Mouse (Mus musculus) stomach, embryonic 14.5 days (tissue): ENCODE measurements around the gene Chrm4. TPM values are rescaled to one million over a fixed set of nuclear protein-coding genes. Genes with fewer than 3 reads are reported as not detected.

Source experiments
- ATAC-seq: fragments of 200-750 bp; cut with Nextera tagmentation; 2 replicates; pipeline ENCODE4 v1.8.0; 2017; ENCODE audit warnings: low read depth, moderate TSS enrichment; ENCODE audit not compliant: insufficient number of reproducible peaks, insufficient read depth, low FRiP score
- H3K27ac ChIP-seq: fragments of 300-500 bp; sonication (generic); 2 replicates; pipeline ENCODE4 v1.5.1; 2014; ENCODE audit warnings: mild to moderate bottlenecking, low read length, moderate library complexity, mixed read lengths
- H3K27me3 ChIP-seq: fragments of 300-500 bp; sonication (generic); 2 replicates; pipeline ENCODE4 v1.6.1; 2014; ENCODE audit warnings: low read length, control low read depth, mixed read lengths; ENCODE audit not compliant: control insufficient read depth, insufficient read depth
- H3K36me3 ChIP-seq: fragments of 300-500 bp; sonication (generic); 2 replicates; pipeline ENCODE4 v1.6.1; 2014; ENCODE audit warnings: mild to moderate bottlenecking, control low read depth, low read length, moderate library complexity, mixed read lengths; ENCODE audit not compliant: control insufficient read depth, insufficient read depth
- H3K4me1 ChIP-seq: fragments of 300-500 bp; sonication (generic); 2 replicates; pipeline ENCODE4 v1.6.1; 2014; ENCODE audit warnings: low read length, control low read depth, mixed read lengths; ENCODE audit not compliant: control insufficient read depth, insufficient read depth
- H3K4me2 ChIP-seq: fragments of 300-500 bp; sonication (generic); replicated peaks from 2 replicates; pipeline ENCODE4 v1.6.1; 2014; ENCODE audit warnings: low read depth, low read length, control low read depth
- H3K4me3 ChIP-seq: fragments of 300-500 bp; sonication (generic); 2 replicates; pipeline ENCODE4 v1.5.1; 2014; ENCODE audit warnings: low read depth, low read length, control low read depth
- H3K9ac ChIP-seq: fragments of 300-500 bp; sonication (generic); replicated peaks from 2 replicates; pipeline ENCODE4 v1.6.1; 2014; ENCODE audit warnings: low read depth, mild to moderate bottlenecking, control low read depth, low read length, moderate library complexity, mixed read lengths
- H3K9me3 ChIP-seq: fragments of 300-500 bp; sonication (generic); 2 replicates; pipeline ENCODE4 v1.6.1; 2016; ENCODE audit warnings: low read depth, low read length, control low read depth; ENCODE audit not compliant: control insufficient read depth
- WGBS: fragments of 180-500 bp; shearing (Covaris S2); extraction: QIAGEN DNeasy Blood & Tissue Kit; methylation state at CpG from one replicate; pipeline ENCODE4 v1.1.7; 2014; 5-methylcytosine and 5-hydroxymethylcytosine counted together
- polyA plus RNA-seq: library from polyadenylated mRNA; unstranded; fragments of >200 nt; fragmentation: Nextera tagmentation; extraction: Ambion mirVana; gene quantifications from 2 replicates; pipeline ENCODE4 v1.2.1, GENCODE M21; 2014

The Chrm4 gene
- polyA plus RNA-seq, 1 experiment from 2014 or later, result not detected

DNA sequence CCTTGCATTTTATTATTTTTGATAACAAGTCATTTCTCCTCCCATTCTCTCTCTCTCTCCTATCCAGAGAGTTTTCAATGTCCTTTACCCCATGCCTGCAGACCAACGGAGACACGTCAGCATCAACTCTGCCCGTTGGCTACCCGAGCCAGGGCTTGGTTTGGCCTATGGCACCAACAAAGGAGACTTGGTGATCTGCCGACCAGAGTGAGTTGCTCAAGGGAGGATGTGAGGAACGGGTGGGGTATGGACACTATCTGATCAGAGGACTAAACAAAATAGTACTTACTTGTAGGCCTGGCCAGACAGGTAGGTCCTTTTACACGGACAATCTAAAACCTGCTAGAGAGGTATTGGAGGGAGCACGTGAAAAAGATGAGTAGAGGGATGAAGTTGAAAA lies 26.6 kb upstream of the Chrm4 start:
- Histone ChIP-seq H3K9ac (no peak overlapping the region), H3K4me3 (no peak overlapping the region), H3K27me3 (no peaks in the 10 kb centered on the region), H3K27ac (no peak overlapping the region), H3K9me3 (no peaks in the 10 kb centered on the region), H3K4me2 (no peak overlapping the region), H3K4me1 (no peaks in the 10 kb centered on the region), H3K36me3 (peaks cover 13% of the 10 kb centered on the region; the same call in 1 of the 2 replicates)
- WGBS, result 91% methylated on average over 8 of the region's 8 CpGs
- ATAC-seq, result no peak

GRCm38 (mm10) chr2:91902336-91902735 lies 24.7 kb upstream of the Chrm4 start:
- Histone ChIP-seq H3K4me1 (no peaks in the 10 kb centered on the region), H3K9me3 (no peaks in the 10 kb centered on the region), H3K36me3 (peaks cover 13% of the 10 kb centered on the region; the same call in 1 of the 2 replicates), H3K27ac (no peak overlapping the region), H3K4me3 (no peak overlapping the region), H3K9ac (no peak overlapping the region), H3K4me2 (no peak overlapping the region), H3K27me3 (no peaks in the 10 kb centered on the region)
- no peak for ATAC-seq
- 73% methylated on average over 5 of the region's 5 CpGs for WGBS

- H3K4me3 ChIP-seq, result no peak overlapping the region
- 84% methylated on average over 3 of the region's 3 CpGs for WGBS
- no peak overlapping the region for H3K27ac ChIP-seq
- no peaks in the 10 kb centered on the region for H3K4me1 ChIP-seq
- H3K36me3 ChIP-seq, result peaks cover 12% of the 10 kb centered on the region; the same call in 1 of the 2 replicates
- no peak for ATAC-seq
- H3K4me2 ChIP-seq, result no peak overlapping the region
- H3K9me3 ChIP-seq, result no peaks in the 10 kb centered on the region
- H3K27me3 ChIP-seq, result no peaks in the 10 kb centered on the region
- H3K9ac ChIP-seq, result no peak overlapping the region
Measured at GRCm38 (mm10) chr2:91903171-91903925, 23.7 kb upstream of the Chrm4 start.

GRCm38 (mm10) chr2:91904618-91905307 lies 22.3 kb upstream of the Chrm4 start:
- no peaks in the 10 kb centered on the region for H3K27me3 ChIP-seq

GRCm38 (mm10) chr2:91906141-91906540 lies 20.9 kb upstream of the Chrm4 start:
- Histone ChIP-seq H3K4me2 (no peak overlapping the region), H3K27me3 (no peaks in the 10 kb centered on the region), H3K27ac (no peak overlapping the region), H3K9ac (no peak overlapping the region), H3K36me3 (peaks cover 25% of the 10 kb centered on the region), H3K4me3 (no peak overlapping the region), H3K4me1 (no peaks in the 10 kb centered on the region), H3K9me3 (no peaks in the 10 kb centered on the region)
- ATAC-seq, result no peak
- 87% methylated on average over 2 of the region's 2 CpGs for WGBS

More at GRCm38 (mm10) chr2:91904618-91905307, 22.3 kb upstream of the Chrm4 start:
- no peak overlapping the region for H3K9ac ChIP-seq
- H3K27ac ChIP-seq, result no peak overlapping the region
- 73% methylated on average over 5 of the region's 5 CpGs for WGBS
- H3K4me2 ChIP-seq, result no peak overlapping the region
- no peaks in the 10 kb centered on the region for H3K9me3 ChIP-seq
- H3K4me3 ChIP-seq, result no peak overlapping the region
- H3K4me1 ChIP-seq, result no peaks in the 10 kb centered on the region
- H3K36me3 ChIP-seq, result peaks cover 18% of the 10 kb centered on the region; the same call in 1 of the 2 replicates
- no peak for ATAC-seq

GRCm38 (mm10) chr2:91912616-91913015 lies 14.4 kb upstream of the Chrm4 start:
- WGBS, result 55% methylated on average over 3 of the region's 3 CpGs
- Histone ChIP-seq H3K4me2 (no peak overlapping the region), H3K4me3 (no peak overlapping the region), H3K4me1 (no peaks in the 10 kb centered on the region), H3K27me3 (no peaks in the 10 kb centered on the region), H3K27ac (no peak overlapping the region), H3K9me3 (no peaks in the 10 kb centered on the region), H3K9ac (no peak overlapping the region), H3K36me3 (peaks cover 64% of the 10 kb centered on the region)
- no peak for ATAC-seq

- ATAC-seq, result no peak
- H3K27ac ChIP-seq, result no peak overlapping the region
- no peak overlapping the region for H3K4me2 ChIP-seq
- H3K9ac ChIP-seq, result no peak overlapping the region
- H3K9me3 ChIP-seq, result no peaks in the 10 kb centered on the region
- H3K4me1 ChIP-seq, result no peaks in the 10 kb centered on the region
- peaks cover 72% of the 10 kb centered on the region for H3K36me3 ChIP-seq
- H3K27me3 ChIP-seq, result no peaks in the 10 kb centered on the region
- H3K4me3 ChIP-seq, result no peak overlapping the region
- 89% methylated on average over 7 of the region's 7 CpGs for WGBS
Measured at GRCm38 (mm10) chr2:91913328-91914110, 13.5 kb upstream of the Chrm4 start.

- ATAC-seq, result no peak
- Histone ChIP-seq H3K4me1 (peaks cover 2% of the 10 kb centered on the region; the same call in 1 of the 2 replicates), H3K4me3 (no peak overlapping the region), H3K9me3 (no peaks in the 10 kb centered on the region), H3K36me3 (peaks cover 53% of the 10 kb centered on the region), H3K9ac (no peak overlapping the region), H3K27ac (no peak overlapping the region), H3K4me2 (no peak overlapping the region), H3K27me3 (0 out of 2 replicates have a peak, but pooled peaks cover under 1% of the 10 kb centered on the region)
- 86% methylated on average over 7 of the region's 7 CpGs for WGBS
Measured at GRCm38 (mm10) chr2:91916346-91916977, 10.6 kb upstream of the Chrm4 start.
